Mouse (Mus musculus) hindbrain, embryonic 14.5 days (tissue): ENCODE data around the gene Pdlim3. TPM values are rescaled to one million over a fixed set of nuclear protein-coding genes. Genes with fewer than 3 reads are reported as not detected.

Source experiments
- polyA plus RNA-seq: library from polyadenylated mRNA; unstranded; fragments of >200 nt; fragmentation: Nextera tagmentation; extraction: Ambion mirVana; gene quantifications from 2 replicates; pipeline ENCODE4 v1.2.1, GENCODE M21; 2014

Pdlim3 gene
- polyA plus RNA-seq, 1 experiment from 2014 or later = 19.2 TPM

Other genes with a start within 250 kb of the Pdlim3 start
- gene Ccdc110, start 49.2 kb downstream of the Pdlim3 start, polyA plus RNA-seq = 0.23 TPM in 1 of 2 replicates, not detected in the other
- gene 1700029J07Rik, start 89.8 kb downstream of the Pdlim3 start, polyA plus RNA-seq = 4.6 and 4.7 TPM in 2 replicates
- 56.5 and 63.8 TPM in 2 replicates for gene Ufsp2, start 90.1 kb downstream of the Pdlim3 start, polyA plus RNA-seq
- 0.56 and 0.70 TPM in 2 replicates for gene Lrp2bp, start 113.8 kb downstream of the Pdlim3 start, polyA plus RNA-seq
- gene Ankrd37, start 120.2 kb downstream of the Pdlim3 start, polyA plus RNA-seq = 30.1 and 31.7 TPM in 2 replicates